Mouse (Mus musculus) kidney, embryonic 14.5 days (tissue): Measurements from ENCODE around the gene Ssh3. TPM values are rescaled to one million over a fixed set of nuclear protein-coding genes. Genes with fewer than 3 reads are reported as not detected.

Experiments used
- ATAC-seq: fragments of 200-750 bp; cut with Nextera tagmentation; 2 replicates; pipeline ENCODE4 v1.8.0; 2017; ENCODE audit warnings: moderate number of reproducible peaks, mild to moderate bottlenecking, moderate TSS enrichment, moderate library complexity; ENCODE audit not compliant: low FRiP score, low TSS enrichment
- H3K27ac ChIP-seq: fragments of 300-500 bp; sonication (generic); 2 replicates; pipeline ENCODE4 v1.5.1; 2014; ENCODE audit warnings: low read depth, mild to moderate bottlenecking, low read length, moderate library complexity, mixed read lengths
- H3K27me3 ChIP-seq: fragments of 300-500 bp; sonication (generic); 2 replicates; pipeline ENCODE4 v1.6.1; 2014; ENCODE audit warnings: mild to moderate bottlenecking, low read length; ENCODE audit not compliant: control insufficient read depth, insufficient read depth
- H3K36me3 ChIP-seq: fragments of 300-500 bp; sonication (generic); 2 replicates; pipeline ENCODE4 v1.6.1; 2014; ENCODE audit warnings: low read length, mixed read lengths; ENCODE audit not compliant: control insufficient read depth, insufficient read depth
- H3K4me1 ChIP-seq: fragments of 300-500 bp; sonication (generic); 2 replicates; pipeline ENCODE4 v1.6.1; 2014; ENCODE audit warnings: low read length, mixed read lengths; ENCODE audit not compliant: control insufficient read depth, insufficient read depth
- H3K4me2 ChIP-seq: fragments of 300-500 bp; sonication (generic); replicated peaks from 2 replicates; pipeline ENCODE4 v1.6.1; 2014; ENCODE audit warnings: low read depth, mild to moderate bottlenecking, low read length
- H3K4me3 ChIP-seq: fragments of 300-500 bp; sonication (generic); 2 replicates; pipeline ENCODE4 v1.5.1; 2014; ENCODE audit warnings: mild to moderate bottlenecking, low read length
- H3K9ac ChIP-seq: fragments of 300-500 bp; sonication (generic); 2 replicates; pipeline ENCODE4 v1.6.1; 2014; ENCODE audit warnings: low read depth, mild to moderate bottlenecking, low read length, moderate library complexity
- H3K9me3 ChIP-seq: fragments of 300-500 bp; sonication (generic); 2 replicates; pipeline ENCODE4 v1.6.1; 2016; ENCODE audit warnings: low read length; ENCODE audit not compliant: control insufficient read depth
- WGBS: fragments of 180-500 bp; shearing (Covaris S2); extraction: QIAGEN DNeasy Blood & Tissue Kit; methylation state at CpG from one replicate; pipeline ENCODE4 v1.1.7; 2014; 5-methylcytosine and 5-hydroxymethylcytosine counted together
- polyA plus RNA-seq: library from polyadenylated mRNA; unstranded; fragments of >200 nt; fragmentation: Nextera tagmentation; extraction: Ambion mirVana; gene quantifications from 2 replicates; pipeline ENCODE4 v1.2.1, GENCODE M21; 2014

Ssh3 gene
- polyA plus RNA-seq, 1 experiment from 2014 or later, result 13.0 TPM

GRCm38 (mm10) chr19:4240247-4240668 lies 28.7 kb downstream of the Ssh3 start:
- Histone ChIP-seq H3K27ac (no peak overlapping the region), H3K4me3 (no peak overlapping the region), H3K9ac (no peak overlapping the region), H3K9me3 (no peaks in the 10 kb centered on the region), H3K27me3 (no peaks in the 10 kb centered on the region), H3K4me1 (no peaks in the 10 kb centered on the region), H3K36me3 (no peaks in the 10 kb centered on the region), H3K4me2 (no peak overlapping the region)
- ATAC-seq, result peak; percentile 79
- 31% methylated on average over 8 of the region's 8 CpGs for WGBS

GRCm38 (mm10) chr19:4234548-4234947 lies 34.4 kb downstream of the Ssh3 start:
- Histone ChIP-seq H3K4me1 (peaks cover 20% of the 10 kb centered on the region), H3K4me2 (no peak overlapping the region), H3K9ac (no peak overlapping the region), H3K27me3 (no peaks in the 10 kb centered on the region), H3K27ac (no peak overlapping the region), H3K36me3 (no peaks in the 10 kb centered on the region), H3K4me3 (no peak overlapping the region), H3K9me3 (no peaks in the 10 kb centered on the region)
- WGBS, result 74% methylated on average over 4 of the region's 4 CpGs
- no peak for ATAC-seq

- Histone ChIP-seq H3K4me1 (peaks cover 23% of the 10 kb centered on the region), H3K4me2 (peak overlapping the region; percentile 51; the same call in 1 of the 2 replicates), H3K27ac (no peak overlapping the region), H3K36me3 (no peaks in the 10 kb centered on the region), H3K9ac (0 out of 2 replicates have a peak overlapping the region, but pooled peaks have one; percentile 32), H3K4me3 (no peak overlapping the region), H3K9me3 (no peaks in the 10 kb centered on the region), H3K27me3 (no peaks in the 10 kb centered on the region)
- ATAC-seq, result no peak
- 76% methylated on average over 7 of the region's 7 CpGs for WGBS
Observed at GRCm38 (mm10) chr19:4232651-4233050, 36.3 kb downstream of the Ssh3 start.

GRCm38 (mm10) chr19:4232186-4232572 lies 36.8 kb downstream of the Ssh3 start:
- 43% methylated on average over 2 of the region's 2 CpGs for WGBS
- H3K4me1 ChIP-seq, result peaks cover 23% of the 10 kb centered on the region

GRCm38 (mm10) chr19:4231253-4232185 lies 37.5 kb downstream of the Ssh3 start, which contains the start of gene Pold4:
TSS of gene Pold4 (plus strand) at chr19:4231899.
- WGBS, result 9% methylated on average over 26 of the region's 26 CpGs
- H3K4me1 ChIP-seq, result peaks cover 23% of the 10 kb centered on the region

More at GRCm38 (mm10) chr19:4232186-4232572, 36.8 kb downstream of the Ssh3 start:
- no peaks in the 10 kb centered on the region for H3K36me3 ChIP-seq
- peak overlapping the region; percentile 46 for H3K4me3 ChIP-seq
- 0 out of 2 replicates have a peak, but pooled peaks have one; percentile 1 for ATAC-seq
- H3K4me2 ChIP-seq, result peak overlapping the region; percentile 51
- H3K9ac ChIP-seq, result peak overlapping the region; percentile 44; the same call in 1 of the 2 replicates
- no peaks in the 10 kb centered on the region for H3K27me3 ChIP-seq
- H3K9me3 ChIP-seq, result no peaks in the 10 kb centered on the region
- peak overlapping the region; percentile 53; the same call in 1 of the 2 replicates for H3K27ac ChIP-seq

GRCm38 (mm10) chr19:4230415-4230814 lies 38.6 kb downstream of the Ssh3 start:
- Histone ChIP-seq H3K9me3 (no peaks in the 10 kb centered on the region), H3K4me1 (peaks cover 23% of the 10 kb centered on the region), H3K9ac (no peak overlapping the region), H3K36me3 (no peaks in the 10 kb centered on the region), H3K4me3 (no peak overlapping the region), H3K27ac (peak overlapping the region; percentile 65; the same call in 1 of the 2 replicates), H3K27me3 (no peaks in the 10 kb centered on the region), H3K4me2 (no peak overlapping the region)
- 49% methylated on average over 8 of the region's 8 CpGs for WGBS
- no peak for ATAC-seq

More at GRCm38 (mm10) chr19:4231253-4232185, 37.5 kb downstream of the Ssh3 start, which contains the start of gene Pold4:
- H3K9me3 ChIP-seq, result no peaks in the 10 kb centered on the region
- H3K27me3 ChIP-seq, result no peaks in the 10 kb centered on the region
- H3K4me3 ChIP-seq, result peak within 1 kb of the TSS; percentile 46
- ATAC-seq, result peak; percentile 82
- no peaks in the 10 kb centered on the region for H3K36me3 ChIP-seq
- H3K9ac ChIP-seq, result peak within 1 kb of the TSS; percentile 44; the same call in 1 of the 2 replicates
- H3K4me2 ChIP-seq, result peak within 1 kb of the TSS; percentile 51
- peak within 1 kb of the TSS; percentile 75 for H3K27ac ChIP-seq

- no peaks in the 10 kb centered on the region for H3K9me3 ChIP-seq
- H3K4me1 ChIP-seq, result peaks cover 23% of the 10 kb centered on the region
- H3K27me3 ChIP-seq, result no peaks in the 10 kb centered on the region
- no peak overlapping the region for H3K4me3 ChIP-seq
- no peaks in the 10 kb centered on the region for H3K36me3 ChIP-seq
- peak; percentile 53 for ATAC-seq
- H3K27ac ChIP-seq, result no peak overlapping the region; the same call in 1 of the 2 replicates
- 0 out of 2 replicates have a peak overlapping the region, but pooled peaks have one; percentile 8 for H3K4me2 ChIP-seq
- WGBS, result 25% methylated on average over 9 of the region's 9 CpGs
- no peak overlapping the region; the same call in 1 of the 2 replicates for H3K9ac ChIP-seq
Observed at GRCm38 (mm10) chr19:4229451-4230076, 39.4 kb downstream of the Ssh3 start.

GRCm38 (mm10) chr19:4228891-4229290 lies 40.1 kb downstream of the Ssh3 start:
- no peak overlapping the region for H3K4me3 ChIP-seq
- ATAC-seq, result no peak
- WGBS, result 78% methylated on average over 4 of the region's 4 CpGs
- no peak overlapping the region for H3K9ac ChIP-seq
- H3K4me2 ChIP-seq, result no peak overlapping the region
- no peaks in the 10 kb centered on the region for H3K9me3 ChIP-seq
- no peaks in the 10 kb centered on the region for H3K27me3 ChIP-seq
- no peaks in the 10 kb centered on the region for H3K36me3 ChIP-seq
- peaks cover 23% of the 10 kb centered on the region for H3K4me1 ChIP-seq
- no peak overlapping the region for H3K27ac ChIP-seq
